Mouse (Mus musculus) layer of hippocampus, postnatal 25 days (tissue): ENCODE data around the gene Ndufb2. TPM values are rescaled to one million over a fixed set of nuclear protein-coding genes. Genes with fewer than 3 reads are reported as not detected.

Experiments
- DNase-seq, 2 experiments: peaks; one replicate each; pipeline ENCODE4 v3.0.0; 2022; ENCODE audit warnings: mixed read lengths in 2 of 2, low spot score in 1 of 2; ENCODE audit errors: extremely low spot score in 1 of 2
- total RNA-seq, 2 experiments: library from RNA; stranded (reverse); gene quantifications; 2 replicates each; pipeline ENCODE4 v1.2.3; 2021

Ndufb2 gene
- total RNA-seq, 2 experiments from 2014 or later, result 176 to 196 TPM

DNA sequence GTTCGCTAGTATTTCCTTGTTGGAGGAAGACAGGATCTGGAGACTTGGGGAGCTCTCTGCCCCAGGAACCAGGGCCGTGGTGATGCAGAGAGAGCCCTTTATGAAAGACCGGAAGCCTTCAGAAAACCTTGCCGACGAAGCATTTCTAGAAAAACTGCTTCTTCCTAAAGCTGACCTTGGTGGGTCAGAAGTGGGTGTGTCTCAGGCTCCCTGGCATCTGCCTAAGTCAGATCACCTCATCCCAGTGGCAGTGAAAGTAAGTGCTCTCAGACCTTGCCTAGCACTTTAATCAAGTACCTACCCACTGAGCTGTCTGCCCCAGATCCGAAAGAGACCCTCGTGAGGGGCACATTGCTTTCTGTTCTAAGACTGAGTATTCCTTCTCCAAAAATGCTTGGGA is 17.4 kb upstream of the Ndufb2 start:
- DNase-seq, result no peak

DNA sequence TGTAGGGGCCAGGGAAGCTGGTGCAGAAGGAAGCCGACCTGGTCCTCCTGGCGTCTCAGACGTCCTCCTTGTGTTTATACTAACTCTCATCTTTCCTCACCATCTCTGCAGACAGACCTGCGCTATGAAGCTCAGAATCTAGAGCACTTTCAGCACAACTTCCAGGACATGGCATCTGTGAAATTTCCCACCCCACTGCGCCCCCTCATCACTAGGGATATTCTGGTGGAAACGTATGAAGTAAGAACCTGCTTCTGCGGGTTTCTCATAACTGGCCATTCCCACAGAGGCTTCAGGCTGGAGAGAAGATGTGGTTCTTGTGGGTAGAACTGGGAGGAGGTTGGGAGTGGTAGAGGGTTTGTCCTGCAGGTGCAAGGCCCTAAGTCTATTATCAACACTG is 12.8 kb upstream of the Ndufb2 start:
- DNase-seq, result no peak

DNA sequence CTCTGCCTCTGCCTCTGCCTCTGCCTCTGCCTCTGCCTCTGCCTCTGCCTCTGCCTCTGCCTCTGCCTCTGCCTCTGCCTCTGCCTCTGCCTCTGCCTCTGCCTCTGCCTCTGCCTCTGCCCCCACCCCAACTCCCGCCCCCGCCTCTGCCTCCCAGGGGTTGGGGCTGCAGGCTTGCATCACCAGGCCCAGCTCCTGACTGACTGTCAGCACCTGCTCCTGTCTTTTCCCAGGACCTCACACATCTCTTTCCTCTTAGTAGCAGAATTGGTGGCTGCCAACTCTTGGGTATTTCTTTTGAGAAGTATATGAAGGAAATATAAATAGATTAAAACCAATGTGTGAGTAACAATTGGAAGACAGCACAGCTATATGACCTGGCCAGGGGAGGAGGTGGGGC is 11.8 kb upstream of the Ndufb2 start:
- no peak for DNase-seq

DNA sequence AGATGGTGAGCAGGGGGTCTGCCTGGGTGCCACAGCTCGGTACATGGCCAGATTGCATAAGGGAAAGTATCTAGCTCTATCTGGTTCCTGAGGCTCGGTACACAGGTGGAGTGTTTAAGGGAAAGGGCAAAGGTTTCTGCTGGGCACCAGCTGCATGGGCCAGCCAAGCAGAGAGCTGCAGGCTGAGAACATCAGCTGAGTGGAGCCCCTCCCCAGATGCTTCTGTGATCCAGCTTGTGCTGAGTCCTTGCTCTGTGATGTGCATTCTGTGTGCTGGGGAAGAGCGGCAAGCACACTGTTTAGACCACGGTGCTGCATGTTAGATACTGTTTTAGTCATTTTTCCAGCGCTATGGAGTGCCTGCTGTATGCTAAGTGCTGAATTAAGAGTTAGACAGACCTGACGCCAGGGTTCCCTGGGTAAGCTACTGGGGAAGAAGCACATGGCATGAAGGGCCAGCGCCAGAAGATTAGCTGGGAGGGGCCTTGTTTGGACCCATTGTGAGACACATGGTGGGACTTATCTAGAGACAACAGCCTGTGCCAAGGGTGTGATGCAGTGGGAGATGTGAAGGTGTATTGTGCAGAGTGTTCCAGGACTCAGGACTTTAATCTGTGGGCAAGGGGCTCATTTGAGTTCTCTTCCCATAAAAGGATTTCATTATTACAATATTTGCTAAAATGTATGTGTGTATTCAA is 11.1 kb upstream of the Ndufb2 start:
- no peak for DNase-seq

DNA sequence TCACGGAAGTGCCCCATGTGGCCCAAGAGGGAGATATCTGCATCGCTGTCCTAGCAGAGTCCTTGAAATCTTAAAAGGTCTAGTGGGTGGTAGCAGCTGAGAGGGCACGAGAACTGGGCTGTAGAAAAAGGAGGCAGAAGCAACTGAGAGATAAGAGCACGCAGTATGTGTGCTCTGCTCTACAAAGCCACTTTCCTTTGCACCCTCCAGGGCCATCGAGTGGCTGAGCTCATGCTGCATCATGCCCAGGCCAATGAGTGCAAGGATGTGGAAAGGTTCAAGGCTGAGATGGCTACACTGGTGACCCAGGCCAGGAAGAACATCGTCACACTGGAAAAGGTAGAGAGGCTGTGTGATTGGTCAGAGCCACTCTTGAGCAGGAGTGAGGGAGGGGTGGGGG is 6.9 kb upstream of the Ndufb2 start, which contains the start of gene Gm42420:
TSS of gene Gm42420 (plus strand) at position 237 of the 400 bp plus-strand sequence.
- DNase-seq, result no peak

DNA sequence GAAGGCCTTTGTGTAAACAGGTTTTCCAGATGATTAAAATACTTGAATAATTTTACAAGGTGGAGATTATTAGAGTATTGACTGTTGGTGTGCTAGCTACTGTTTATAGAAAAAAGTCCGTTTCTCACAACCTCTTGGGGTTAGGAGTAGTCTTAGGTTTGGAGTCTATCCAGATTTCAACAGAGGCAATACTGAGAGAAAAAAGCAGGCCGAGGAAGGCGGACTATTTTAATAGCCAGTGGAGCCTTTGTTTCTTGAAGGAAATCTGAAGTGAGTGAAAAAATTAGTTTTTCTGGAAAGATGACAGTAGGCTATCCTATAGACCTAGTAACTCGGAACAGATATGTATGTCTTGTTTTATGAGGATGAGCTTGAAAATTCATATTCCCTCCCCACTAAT is 893 bp upstream of the Ndufb2 start:
- DNase-seq, result no peak

DNA sequence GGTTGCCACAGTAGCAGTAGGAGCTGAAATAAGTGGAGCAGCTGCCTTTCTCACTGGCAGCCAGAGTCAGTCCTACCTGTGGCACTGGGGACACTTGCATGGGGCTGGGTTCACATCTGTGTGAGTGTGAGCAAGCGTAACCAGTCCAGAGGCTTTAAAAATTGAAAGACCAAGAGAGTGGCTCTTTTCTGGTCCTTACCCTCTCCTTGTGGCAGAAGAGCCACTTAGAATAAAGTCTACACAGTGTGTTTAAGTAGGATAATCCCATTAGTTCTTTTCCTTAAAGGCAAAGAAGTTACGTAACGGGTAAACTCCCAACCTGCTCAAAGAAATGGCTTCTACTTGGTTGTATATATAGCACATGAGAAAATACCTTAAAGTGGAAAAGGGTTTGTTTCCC is 8.5 kb downstream of the Ndufb2 start:
- no peak for DNase-seq

DNA sequence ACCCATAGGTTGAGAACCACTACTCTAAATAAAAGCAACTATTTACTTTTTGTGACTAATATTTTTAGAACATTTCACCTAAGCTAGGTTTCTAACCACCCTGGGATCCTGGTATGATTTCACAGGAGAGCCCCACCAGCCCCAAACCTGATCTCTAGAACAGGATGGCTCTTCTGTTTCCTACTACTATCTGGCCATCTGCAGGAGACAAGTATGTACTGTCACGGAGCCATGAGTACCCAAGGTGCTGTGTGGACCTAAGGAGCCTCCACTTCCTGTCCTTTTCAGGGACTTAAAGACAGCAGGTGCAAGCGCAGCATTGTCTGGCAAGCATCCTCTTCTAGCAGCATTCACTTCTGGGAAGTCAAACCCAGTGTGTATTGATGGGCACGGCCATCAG is 9.5 kb downstream of the Ndufb2 start:
- DNase-seq, result no peak

DNA sequence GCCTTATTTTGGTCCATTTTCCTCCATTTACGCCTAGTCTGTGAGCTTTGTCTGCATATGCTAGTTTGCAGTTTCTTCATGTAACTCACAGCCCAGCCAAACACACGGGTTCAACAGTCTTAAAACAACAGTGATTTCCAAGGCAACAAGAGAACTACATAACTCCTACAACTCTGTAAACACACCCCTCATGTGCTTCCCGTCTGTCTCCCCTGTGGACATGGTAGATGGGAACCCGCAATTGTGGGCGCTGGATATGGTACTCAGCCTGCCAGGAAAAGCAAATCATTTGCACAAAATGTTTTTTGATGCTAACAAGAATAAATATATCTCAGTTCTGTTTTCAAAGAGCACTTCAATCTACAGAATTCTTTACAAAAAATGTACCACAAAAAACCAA is 12.2 kb downstream of the Ndufb2 start:
- DNase-seq, result no peak

DNA sequence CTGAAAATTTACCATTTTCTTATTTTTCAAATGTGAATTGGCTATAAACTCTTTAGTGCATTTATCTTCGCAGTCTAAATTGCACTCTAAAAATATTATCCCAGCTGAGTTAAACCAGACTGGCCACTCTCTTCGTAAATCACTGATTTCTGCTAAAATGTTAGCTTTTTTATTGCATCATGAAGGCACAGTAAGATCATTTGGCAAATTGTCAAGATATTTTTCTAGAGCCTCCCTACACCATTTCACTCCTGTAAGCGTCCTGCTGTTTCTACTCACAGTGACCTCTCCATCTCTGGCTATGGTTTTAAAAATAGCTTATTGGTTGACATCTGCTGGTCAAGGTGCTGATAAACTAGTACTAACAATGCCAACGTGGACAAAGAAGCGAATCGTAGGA is 13.7 kb downstream of the Ndufb2 start:
- no peak for DNase-seq

DNA sequence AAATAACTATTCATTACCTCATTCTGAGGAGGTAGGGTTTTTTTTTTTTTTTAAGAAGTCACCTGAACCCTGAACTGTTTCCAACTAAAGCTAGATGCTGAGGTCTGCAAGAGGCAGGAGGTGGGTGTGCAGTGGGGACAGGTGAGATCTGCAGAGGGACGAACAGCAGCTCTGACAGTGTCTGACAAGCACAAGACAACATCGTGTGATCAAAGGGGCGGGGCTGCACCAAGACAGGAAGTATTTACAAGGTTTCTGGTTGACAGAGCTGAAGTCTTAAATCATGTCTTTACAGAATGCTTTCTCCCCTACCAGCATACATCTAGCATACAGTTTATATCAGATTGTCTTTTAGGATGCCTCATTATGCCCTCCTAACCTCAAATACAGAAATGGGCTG is 14.5 kb downstream of the Ndufb2 start:
- DNase-seq, result no peak

DNA sequence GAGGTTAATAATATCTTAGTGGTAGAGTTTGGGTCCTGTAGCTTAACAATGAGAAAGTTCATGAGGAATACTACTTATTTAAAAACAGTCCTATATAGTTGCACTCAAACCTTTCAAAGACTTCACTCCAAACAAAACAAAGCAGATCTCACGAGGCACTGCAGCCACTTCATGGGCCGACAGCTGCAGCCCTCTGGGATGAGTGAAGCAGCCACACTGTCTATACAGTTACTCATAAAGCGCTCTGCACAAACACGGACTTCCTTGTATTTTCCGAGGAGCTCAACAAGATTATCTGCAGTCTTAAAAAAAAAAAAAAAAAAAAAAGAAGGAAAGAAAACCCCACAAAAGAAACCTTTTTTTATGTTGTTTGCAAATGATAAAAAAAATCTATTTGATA is 15.0 kb downstream of the Ndufb2 start:
- DNase-seq, result no peak

DNA sequence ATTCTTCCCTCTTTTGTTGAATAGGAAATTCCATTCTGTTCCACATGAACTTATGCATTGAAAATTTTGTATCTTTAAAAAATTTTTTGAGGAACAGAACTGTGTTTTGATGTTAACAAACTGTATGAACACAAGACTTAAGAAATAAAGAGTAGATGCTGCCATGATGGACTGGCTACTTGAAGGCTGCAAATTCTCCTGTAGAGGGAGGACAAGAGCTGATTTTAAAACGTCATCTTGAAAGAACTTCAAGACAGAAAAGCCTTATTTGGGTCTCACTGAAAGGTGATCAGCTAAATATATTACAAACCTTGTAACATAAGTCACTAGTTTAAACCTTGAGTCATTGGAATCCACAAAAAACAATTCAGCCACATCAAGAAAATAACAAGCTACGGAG is 17.8 kb downstream of the Ndufb2 start:
- DNase-seq, result no peak

DNA sequence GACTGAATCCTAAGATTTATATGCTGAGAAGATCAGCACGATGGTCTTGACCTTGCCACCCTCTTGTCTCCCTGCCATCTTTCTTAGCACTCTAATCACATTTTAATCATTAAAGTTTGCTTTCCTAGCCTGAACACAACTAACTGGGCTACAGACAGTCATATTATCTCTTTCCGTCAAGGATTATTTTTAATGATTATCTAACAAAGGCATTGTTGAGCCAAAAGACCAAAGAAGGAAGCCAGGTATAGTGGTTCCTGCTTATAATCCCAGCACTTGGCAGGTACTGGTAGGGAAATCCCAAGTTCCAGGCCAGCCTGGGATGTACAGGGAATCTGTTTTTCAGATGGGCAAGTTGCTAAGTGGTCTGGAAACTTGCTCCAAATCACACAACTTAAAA is 18.9 kb downstream of the Ndufb2 start:
- no peak for DNase-seq

Other genes with a start within 250 kb of the Ndufb2 start
- gene Slc37a3, start 214.9 kb upstream of the Ndufb2 start, total RNA-seq, result 10 to 100 TPM; 74.1 to 76.8 TPM
- not detected for gene Rab19, start 211.4 kb upstream of the Ndufb2 start, total RNA-seq
- gene Mkrn1, start 172.1 kb upstream of the Ndufb2 start, total RNA-seq, result 100 to 1,000 TPM; 131 to 144 TPM
- 10 to 100 TPM; 32.6 to 33.7 TPM for gene Dennd2a, start 34.7 kb upstream of the Ndufb2 start, total RNA-seq
- gene Adck2, start 18.7 kb upstream of the Ndufb2 start, total RNA-seq, result 10 to 100 TPM; 30.1 to 32.8 TPM
- gene Gm42420, start 6.8 kb upstream of the Ndufb2 start, total RNA-seq, result not detected
- 100 to 1,000 TPM; 107 to 121 TPM for gene Braf, start 132.9 kb downstream of the Ndufb2 start, total RNA-seq
- gene Mrps33, start 218.4 kb downstream of the Ndufb2 start, total RNA-seq, result 100 to 1,000 TPM; 104 to 115 TPM